Mouse (Mus musculus): ENCODE results near the gene Tmco1. TPM values are rescaled to one million over a fixed set of nuclear protein-coding genes. Genes with fewer than 3 reads are reported as not detected.

The Tmco1 gene
- total and polyA plus RNA-seq, 3 experiments: 110 to 128 TPM; not detected in 1

DNA sequence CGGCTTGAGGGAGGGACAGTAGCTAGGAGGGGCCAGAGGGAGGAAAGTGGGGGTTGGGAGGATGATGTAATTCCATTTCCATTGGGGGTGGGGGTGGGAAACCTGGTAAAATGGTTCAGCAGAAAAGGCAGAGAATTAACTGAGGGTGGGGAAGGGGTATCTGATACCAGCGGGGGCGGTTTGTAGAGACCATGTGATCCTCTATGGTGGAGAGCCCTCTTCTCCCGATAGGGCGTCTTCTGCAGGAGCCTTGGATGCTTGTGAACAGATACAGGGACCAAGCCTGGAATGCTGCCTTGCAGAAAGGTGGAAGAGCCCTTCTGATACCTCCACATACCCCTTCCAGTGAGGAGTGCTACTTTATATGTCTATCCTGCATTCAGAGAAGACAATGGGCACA lies 75.0 kb downstream of the Tmco1 start:
- Histone ChIP-seq H3K9me3 (replicated peaks; ENCODE audit: insufficient read depth, low read length) (no peaks in the 10 kb centered on the region), H3K79me2 (ENCODE audit: control insufficient read depth, insufficient read depth, low read length, poor library complexity) (no peaks in the 10 kb centered on the region), H3K27me3 (ENCODE audit: control insufficient read depth in 1 of 2, insufficient read depth in 2 of 2, low read length in 2 of 2) (no peaks in the 10 kb centered on the region), H3K36me3 (ENCODE audit: control insufficient read depth in 1 of 2, insufficient read depth in 2 of 2, low read length in 2 of 2) (peaks cover 0 to 27% of the 10 kb centered on the region in 2 experiments; a peak in 2 of 4 replicates), H3K4me1 (ENCODE audit: control insufficient read depth in 1 of 2, insufficient read depth in 2 of 2, low read length in 2 of 2) (peaks cover 16 to 30% of the 10 kb centered on the region in 2 experiments), H3K9ac (ENCODE audit: control insufficient read depth, low read depth, low read length, poor library complexity, severe bottlenecking) (no peak overlapping the region), H3K27ac (ENCODE audit: control insufficient read depth, low read depth, low read length) (peak overlapping the region; percentile 75; the same call in 1 of the 2 replicates), H3K4me3 (ENCODE audit: control insufficient read depth in 1 of 2, insufficient read depth in 1 of 2, low read depth in 2 of 2, low read length in 2 of 2) (no peak overlapping the region)
- no peak for DNase-seq (ENCODE audit: low read depth, low spot score)
- no peak for TF ChIP-seq BHLHE40 (IDR thresholded peaks at IDR 0.05; ENCODE audit: borderline replicate concordance, low read depth, low read length)
- TF ChIP-seq MEF2A (IDR thresholded peaks at IDR 0.05; ENCODE audit: extremely low read depth, insufficient replicate concordance, low read depth, low read length, poor library complexity, severe bottlenecking): no peak
- no peak for TF ChIP-seq USF1 (IDR thresholded peaks at IDR 0.05; ENCODE audit: low read depth, low read length)
- TF ChIP-seq NRF1 (IDR thresholded peaks at IDR 0.05; ENCODE audit: insufficient read depth, low read depth, low read length, poor library complexity, severe bottlenecking): no peak
- TF ChIP-seq EP300 (IDR thresholded peaks at IDR 0.05; ENCODE audit: low read depth in 1 of 2, low read length in 2 of 2): no peak
- no peak for TF ChIP-seq SMC3 (IDR thresholded peaks at IDR 0.05; ENCODE audit: low read depth, low read length)
- no peak for TF ChIP-seq MXI1 (IDR thresholded peaks at IDR 0.05; ENCODE audit: low read depth, low read length)
- TF ChIP-seq TAL1 (IDR thresholded peaks at IDR 0.05; ENCODE audit: low read length): no peak
- TF ChIP-seq MAFK (IDR thresholded peaks at IDR 0.05; ENCODE audit: borderline replicate concordance, low read depth, low read length): no peak
- TF ChIP-seq MAZ (IDR thresholded peaks at IDR 0.05; ENCODE audit: low read depth, low read length): no peak
- no peak for TF ChIP-seq E2F4 (IDR thresholded peaks at IDR 0.05; ENCODE audit: borderline replicate concordance, low read depth, low read length)
- TF ChIP-seq RCOR1 (IDR thresholded peaks at IDR 0.05; ENCODE audit: low read depth, low read length): no peak
- no peak for TF ChIP-seq SIN3A (IDR thresholded peaks at IDR 0.05; ENCODE audit: low read length)
- no peak for TF ChIP-seq MAX (IDR thresholded peaks at IDR 0.05; ENCODE audit: low read length)
- TF ChIP-seq CTCF (IDR thresholded peaks at IDR 0.05 in 2 of 3, conservative IDR thresholded peaks at IDR 0.05 in 1 of 3; ENCODE audit: control insufficient read depth in 1 of 3, insufficient read depth in 1 of 3, low read depth in 2 of 3, low read length in 3 of 3, poor library complexity in 1 of 3, severe bottlenecking in 1 of 3): no peak
- TF ChIP-seq MYB (IDR thresholded peaks at IDR 0.05; ENCODE audit: low read depth, low read length): no peak
- no peak for TF ChIP-seq ETS1 (IDR thresholded peaks at IDR 0.05; ENCODE audit: low read depth, low read length)
- TF ChIP-seq ZC3H11A (IDR thresholded peaks at IDR 0.05; ENCODE audit: low read depth, low read length): no peak
- TF ChIP-seq MYC (IDR thresholded peaks at IDR 0.05; ENCODE audit: low read depth, low read length): no peak
- TF ChIP-seq CHD2 (IDR thresholded peaks at IDR 0.05; ENCODE audit: low read length): no peak

Other genes starting within 250 kb of the Tmco1 start
- gene Uck2, start 23.1 kb upstream of the Tmco1 start, total RNA-seq (2012; rRNA removed): 191 and 213 TPM in 2 replicates
- gene Uck2, start 23.1 kb upstream of the Tmco1 start, polyA plus RNA-seq (2012; ENCODE audit: insufficient read depth in 1 of 2, insufficient read length in 2 of 2, low read depth in 1 of 2, low replicate concordance in 2 of 2, missing spikeins in 1 of 2): 100 to 1,000 TPM; 290 to 643 TPM
- gene Aldh9a1, start 41.6 kb downstream of the Tmco1 start, total RNA-seq (2012; rRNA removed): 14.3 and 16.2 TPM in 2 replicates
- gene Aldh9a1, start 41.6 kb downstream of the Tmco1 start, polyA plus RNA-seq (2012; ENCODE audit: insufficient read depth in 1 of 2, insufficient read length in 2 of 2, low read depth in 1 of 2, low replicate concordance in 2 of 2, missing spikeins in 1 of 2): 10 to 100 TPM in 1 of 2 experiments, not detected in 1; 78.2 TPM
- gene Mgst3, start 85.5 kb downstream of the Tmco1 start, total RNA-seq (2012; rRNA removed): 16.5 and 17.0 TPM in 2 replicates
- 10 to 100 TPM in 1 of 2 experiments, not detected in 1; 33.2 TPM for gene Mgst3, start 85.5 kb downstream of the Tmco1 start, polyA plus RNA-seq (2012; ENCODE audit: insufficient read depth in 1 of 2, insufficient read length in 2 of 2, low read depth in 1 of 2, low replicate concordance in 2 of 2, missing spikeins in 1 of 2)
- gene Lrrc52, start 158.4 kb downstream of the Tmco1 start, total RNA-seq (2012; rRNA removed): not detected in 2 replicates
- not detected for gene Lrrc52, start 158.4 kb downstream of the Tmco1 start, polyA plus RNA-seq (2012; ENCODE audit: insufficient read depth in 1 of 2, insufficient read length in 2 of 2, low read depth in 1 of 2, low replicate concordance in 2 of 2, missing spikeins in 1 of 2)